Mouse (Mus musculus) small intestine, adult 2 months (tissue): ENCODE measurements around the gene Hoxb3.

Experiments
- CTCF ChIP-seq: fragments of 200-500 bp; IDR thresholded peaks from 2 replicates; pipeline ENCODE4 v1.5.1; 2012; ENCODE audit warnings: low read depth, mild to moderate bottlenecking, control low read depth, inconsistent platforms, low read length, moderate library complexity, mixed read lengths; ENCODE audit not compliant: insufficient replicate concordance, insufficient read length; ENCODE audit errors: extremely low read depth
- POLR2A ChIP-seq: fragments of 200-500 bp; IDR thresholded peaks from 2 replicates; pipeline ENCODE4 v1.6.1; 2012; ENCODE audit warnings: low read depth, mild to moderate bottlenecking, control low read depth, inconsistent platforms, low read length, moderate library complexity

DNA sequence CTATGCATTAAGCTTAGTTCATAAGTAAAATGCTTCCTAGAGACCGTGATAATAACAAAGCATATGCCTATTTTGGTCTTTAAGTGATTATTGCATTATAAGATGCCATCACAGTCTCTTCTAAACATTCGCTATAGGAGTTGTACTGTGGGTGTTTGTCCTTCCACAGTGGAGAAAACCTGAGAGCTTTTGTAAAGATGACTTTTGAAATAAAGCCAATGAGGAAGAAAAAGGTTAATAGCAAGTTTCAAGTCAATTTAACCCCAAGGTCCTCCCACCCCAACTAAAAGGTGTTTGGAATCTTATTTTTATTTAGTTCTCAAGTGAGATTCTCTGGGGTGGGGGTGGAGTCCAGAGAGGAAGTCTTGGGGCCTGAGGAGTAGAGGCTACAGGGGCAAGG lies 10.0 kb upstream of the Hoxb3 start:
- TF ChIP-seq POLR2A (no peak), CTCF (no peak)
